Mouse (Mus musculus): ENCODE results near the gene Wdr77. TPM values are rescaled to one million over a fixed set of nuclear protein-coding genes. Genes with fewer than 3 reads are reported as not detected.
A peak's percentile ranks its signal among the peaks of the same experiment; 100 is the strongest.
"Not testable (repeated sequence)": the region's sequence is repeated elsewhere in the genome, so short reads cannot be mapped to it uniquely, and the experiment has no call there.

Gene Wdr77
- polyA plus RNA-seq (2012; rRNA removed) = 48.1 and 52.1 TPM in 2 replicates

- peak; percentile 94 to 97 for DNase-seq (ENCODE audit: extremely low spot score in 1 of 2, low spot score in 1 of 2)
Measured at GRCm38 (mm10) chr3:105958974-105959580, at the start of gene Wdr77. Gene Wdr77 (plus strand): TSS chr3:105959369.

GRCm38 (mm10) chr3:105910519-105911190 is 48.5 kb upstream of the Wdr77 start:
- DNase-seq (ENCODE audit: extremely low spot score in 1 of 2, low spot score in 1 of 2) = no peak

- DNase-seq (ENCODE audit: extremely low spot score in 1 of 2, low spot score in 1 of 2) = no peak
Measured at GRCm38 (mm10) chr3:105912097-105912880, 46.9 kb upstream of the Wdr77 start.

- DNase-seq (ENCODE audit: extremely low spot score in 1 of 2, low spot score in 1 of 2) = no peak
Measured at GRCm38 (mm10) chr3:105913839-105914681, 45.1 kb upstream of the Wdr77 start.

GRCm38 (mm10) chr3:105915281-105915680 is 43.9 kb upstream of the Wdr77 start:
- no peak for DNase-seq (ENCODE audit: extremely low spot score in 1 of 2, low spot score in 1 of 2)

GRCm38 (mm10) chr3:105916455-105916854 is 42.7 kb upstream of the Wdr77 start:
- DNase-seq (ENCODE audit: extremely low spot score in 1 of 2, low spot score in 1 of 2) = not testable (repeated sequence)

- DNase-seq (ENCODE audit: extremely low spot score in 1 of 2, low spot score in 1 of 2) = no peak
Measured at GRCm38 (mm10) chr3:105917656-105918354, 41.4 kb upstream of the Wdr77 start.

- no peak for DNase-seq (ENCODE audit: extremely low spot score in 1 of 2, low spot score in 1 of 2)
Measured at GRCm38 (mm10) chr3:105918355-105918745, 40.8 kb upstream of the Wdr77 start.

- DNase-seq (ENCODE audit: extremely low spot score in 1 of 2, low spot score in 1 of 2) = not testable (repeated sequence)
Measured at GRCm38 (mm10) chr3:105920743-105921142, 38.4 kb upstream of the Wdr77 start.

GRCm38 (mm10) chr3:105921959-105922358 is 37.2 kb upstream of the Wdr77 start:
- no peak for DNase-seq (ENCODE audit: extremely low spot score in 1 of 2, low spot score in 1 of 2)

GRCm38 (mm10) chr3:105924616-105925015 is 34.6 kb upstream of the Wdr77 start:
- no peak for DNase-seq (ENCODE audit: extremely low spot score in 1 of 2, low spot score in 1 of 2)

- no peak for DNase-seq (ENCODE audit: extremely low spot score in 1 of 2, low spot score in 1 of 2)
Measured at GRCm38 (mm10) chr3:105927561-105928194, 31.5 kb upstream of the Wdr77 start.

GRCm38 (mm10) chr3:105928195-105928569 is 31.0 kb upstream of the Wdr77 start:
- no peak for DNase-seq (ENCODE audit: extremely low spot score in 1 of 2, low spot score in 1 of 2)

- DNase-seq (ENCODE audit: extremely low spot score in 1 of 2, low spot score in 1 of 2) = no peak
Measured at GRCm38 (mm10) chr3:105928781-105929180, 30.4 kb upstream of the Wdr77 start.

GRCm38 (mm10) chr3:105929821-105930220 is 29.3 kb upstream of the Wdr77 start:
- DNase-seq (ENCODE audit: extremely low spot score in 1 of 2, low spot score in 1 of 2) = no peak

- DNase-seq (ENCODE audit: extremely low spot score in 1 of 2, low spot score in 1 of 2) = no peak
Measured at GRCm38 (mm10) chr3:105931095-105931494, 28.1 kb upstream of the Wdr77 start.

GRCm38 (mm10) chr3:105932240-105933071 is 26.7 kb upstream of the Wdr77 start, which contains the start of gene I830077J02Rik:
Gene I830077J02Rik (minus strand): TSS chr3:105932664.
- DNase-seq (ENCODE audit: extremely low spot score in 1 of 2, low spot score in 1 of 2) = no peak

- DNase-seq (ENCODE audit: extremely low spot score in 1 of 2, low spot score in 1 of 2) = peak in 1 of 2 experiments; percentile 53
Measured at GRCm38 (mm10) chr3:105933926-105934325, 25.2 kb upstream of the Wdr77 start.

- no peak for DNase-seq (ENCODE audit: extremely low spot score in 1 of 2, low spot score in 1 of 2)
Measured at GRCm38 (mm10) chr3:105935033-105935432, 24.1 kb upstream of the Wdr77 start.

Measured in frontal cortex, adult 2 months (tissue).